Mouse (Mus musculus) kidney, embryonic 14.5 days (tissue): ENCODE results near the gene Lrrc8c. TPM values are rescaled to one million over a fixed set of nuclear protein-coding genes. Genes with fewer than 3 reads are reported as not detected.

Experiments used
- ATAC-seq: fragments of 200-750 bp; cut with Nextera tagmentation; 2 replicates; pipeline ENCODE4 v1.8.0; 2017; ENCODE audit warnings: moderate number of reproducible peaks, mild to moderate bottlenecking, moderate TSS enrichment, moderate library complexity; ENCODE audit not compliant: low FRiP score, low TSS enrichment
- H3K27ac ChIP-seq: fragments of 300-500 bp; sonication (generic); 2 replicates; pipeline ENCODE4 v1.5.1; 2014; ENCODE audit warnings: low read depth, mild to moderate bottlenecking, low read length, moderate library complexity, mixed read lengths
- H3K27me3 ChIP-seq: fragments of 300-500 bp; sonication (generic); 2 replicates; pipeline ENCODE4 v1.6.1; 2014; ENCODE audit warnings: mild to moderate bottlenecking, low read length; ENCODE audit not compliant: control insufficient read depth, insufficient read depth
- H3K36me3 ChIP-seq: fragments of 300-500 bp; sonication (generic); 2 replicates; pipeline ENCODE4 v1.6.1; 2014; ENCODE audit warnings: low read length, mixed read lengths; ENCODE audit not compliant: control insufficient read depth, insufficient read depth
- H3K4me1 ChIP-seq: fragments of 300-500 bp; sonication (generic); 2 replicates; pipeline ENCODE4 v1.6.1; 2014; ENCODE audit warnings: low read length, mixed read lengths; ENCODE audit not compliant: control insufficient read depth, insufficient read depth
- H3K4me2 ChIP-seq: fragments of 300-500 bp; sonication (generic); replicated peaks from 2 replicates; pipeline ENCODE4 v1.6.1; 2014; ENCODE audit warnings: low read depth, mild to moderate bottlenecking, low read length
- H3K4me3 ChIP-seq: fragments of 300-500 bp; sonication (generic); 2 replicates; pipeline ENCODE4 v1.5.1; 2014; ENCODE audit warnings: mild to moderate bottlenecking, low read length
- H3K9ac ChIP-seq: fragments of 300-500 bp; sonication (generic); 2 replicates; pipeline ENCODE4 v1.6.1; 2014; ENCODE audit warnings: low read depth, mild to moderate bottlenecking, low read length, moderate library complexity
- H3K9me3 ChIP-seq: fragments of 300-500 bp; sonication (generic); 2 replicates; pipeline ENCODE4 v1.6.1; 2016; ENCODE audit warnings: low read length; ENCODE audit not compliant: control insufficient read depth
- WGBS: fragments of 180-500 bp; shearing (Covaris S2); extraction: QIAGEN DNeasy Blood & Tissue Kit; methylation state at CpG from one replicate; pipeline ENCODE4 v1.1.7; 2014; 5-methylcytosine and 5-hydroxymethylcytosine counted together
- polyA plus RNA-seq: library from polyadenylated mRNA; unstranded; fragments of >200 nt; fragmentation: Nextera tagmentation; extraction: Ambion mirVana; gene quantifications from 2 replicates; pipeline ENCODE4 v1.2.1, GENCODE M21; 2014

Lrrc8c gene
- polyA plus RNA-seq, 1 experiment from 2014 or later = 13.1 TPM

DNA sequence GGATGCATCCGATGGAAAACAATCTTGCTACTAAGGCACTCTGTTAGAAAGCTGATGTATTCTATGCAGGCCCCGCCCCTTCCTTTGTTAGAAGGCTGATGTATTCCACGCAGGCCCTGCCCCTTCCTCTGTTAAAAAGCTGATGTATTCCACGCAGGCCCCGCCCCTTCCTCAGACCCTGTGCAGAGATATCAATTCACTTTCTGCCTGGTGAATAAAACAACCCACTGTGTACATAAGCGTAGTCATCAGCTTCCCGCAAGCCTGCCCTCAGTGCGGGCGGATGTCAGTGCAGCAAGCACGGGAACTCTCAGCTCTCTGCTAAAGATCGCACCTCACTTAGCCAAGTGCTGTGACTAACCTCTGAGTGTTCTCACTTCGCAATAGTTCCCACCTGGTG lies 90.5 kb downstream of the Lrrc8c start:
- peak; percentile 52 for ATAC-seq
- WGBS = 61% methylated on average over 12 of the region's 12 CpGs
- no peaks in the 10 kb centered on the region for H3K9me3 ChIP-seq
- no peaks in the 10 kb centered on the region for H3K27me3 ChIP-seq
- H3K9ac ChIP-seq = no peak overlapping the region
- H3K36me3 ChIP-seq = peaks cover 11% of the 10 kb centered on the region
- no peak overlapping the region for H3K4me2 ChIP-seq
- peaks cover 6% of the 10 kb centered on the region; the same call in 1 of the 2 replicates for H3K4me1 ChIP-seq
- H3K27ac ChIP-seq = no peak overlapping the region
- H3K4me3 ChIP-seq = no peak overlapping the region

DNA sequence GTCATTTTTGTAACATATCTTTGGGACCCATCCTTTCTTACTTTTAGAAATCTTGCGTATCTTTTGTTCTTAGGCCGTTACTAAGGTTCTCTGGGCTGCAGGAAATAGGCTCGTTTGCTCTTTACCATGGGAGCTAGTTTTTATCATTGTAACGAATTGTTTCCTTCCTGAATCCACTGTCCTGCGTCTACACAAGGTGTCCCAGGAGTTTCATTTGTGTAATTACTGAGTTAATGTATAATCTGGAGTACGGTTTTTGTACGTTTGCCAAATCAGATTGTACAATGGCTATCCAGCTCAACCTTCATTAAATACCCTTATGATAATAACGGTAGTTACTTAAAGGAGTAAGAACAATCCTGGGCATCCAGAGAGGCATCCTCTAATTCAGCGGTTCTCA lies 93.8 kb downstream of the Lrrc8c start:
- no peak for ATAC-seq
- H3K4me3 ChIP-seq = no peak overlapping the region
- no peaks in the 10 kb centered on the region for H3K9me3 ChIP-seq
- H3K9ac ChIP-seq = no peak overlapping the region
- H3K27ac ChIP-seq = no peak overlapping the region
- no peaks in the 10 kb centered on the region for H3K27me3 ChIP-seq
- no peak overlapping the region for H3K4me2 ChIP-seq
- H3K36me3 ChIP-seq = no peaks in the 10 kb centered on the region
- WGBS = 65% methylated on average over 9 of the region's 9 CpGs
- peaks cover 6% of the 10 kb centered on the region; the same call in 1 of the 2 replicates for H3K4me1 ChIP-seq

DNA sequence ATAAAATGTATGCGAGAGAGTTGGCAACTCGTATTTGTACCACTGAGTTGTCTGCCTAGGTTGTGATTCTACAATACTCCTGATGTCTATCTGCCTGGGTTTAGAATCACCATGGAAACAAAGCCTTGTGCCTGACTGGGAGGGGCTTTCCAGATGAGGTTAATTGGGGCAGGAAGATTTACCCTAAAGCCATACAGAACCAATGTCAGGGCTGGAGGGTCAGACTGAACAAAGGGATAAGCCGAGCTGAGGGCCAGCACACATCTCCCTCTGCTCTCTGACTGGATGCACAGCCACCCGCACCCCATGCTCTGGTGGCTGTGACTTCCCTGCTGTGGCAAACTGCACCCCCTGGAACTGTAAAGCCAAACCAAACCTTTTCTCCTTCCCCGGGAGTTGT lies 94.8 kb downstream of the Lrrc8c start:
- Histone ChIP-seq H3K36me3 (no peaks in the 10 kb centered on the region), H3K27ac (no peak overlapping the region), H3K9me3 (no peaks in the 10 kb centered on the region), H3K4me3 (no peak overlapping the region), H3K27me3 (no peaks in the 10 kb centered on the region), H3K9ac (no peak overlapping the region), H3K4me1 (peaks cover 6% of the 10 kb centered on the region; the same call in 1 of the 2 replicates), H3K4me2 (no peak overlapping the region)
- no peak for ATAC-seq
- WGBS = 67% methylated on average over 5 of the region's 5 CpGs

DNA sequence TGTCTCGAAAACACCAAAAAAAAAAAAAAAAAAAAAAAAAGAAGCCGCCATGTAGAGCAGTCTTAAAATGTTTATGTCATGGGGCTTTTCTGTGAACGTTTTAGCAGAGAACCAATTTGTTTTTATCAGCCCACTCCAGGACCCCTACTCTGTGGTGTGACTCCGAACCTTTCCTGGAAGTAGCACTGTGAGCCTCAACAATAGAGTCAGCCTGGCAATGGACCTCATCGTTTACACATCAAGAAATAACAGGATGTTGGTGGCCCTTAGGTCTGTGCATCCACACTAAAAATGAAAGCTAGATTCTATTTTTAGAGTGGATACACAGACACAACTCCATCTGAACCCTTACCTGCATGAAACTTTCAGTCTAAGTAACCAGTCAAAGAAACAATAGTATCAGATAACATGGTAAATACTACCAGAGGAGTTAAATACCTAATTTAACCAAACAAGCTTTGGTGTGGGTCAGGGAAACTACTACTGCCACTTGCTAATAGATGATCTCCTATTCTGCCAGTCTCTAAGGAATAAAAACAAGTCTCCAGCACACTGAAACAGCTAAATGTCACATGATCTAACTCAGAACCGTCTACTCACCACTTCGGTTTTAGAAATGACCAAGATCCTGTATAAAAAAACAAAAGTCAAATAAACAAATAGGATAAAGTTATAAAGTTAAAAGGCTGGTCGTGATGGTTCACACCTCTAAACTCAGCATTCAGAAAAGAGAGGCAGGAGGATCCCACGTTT lies 95.7 kb downstream of the Lrrc8c start:
- H3K9me3 ChIP-seq = no peaks in the 10 kb centered on the region
- no peak for ATAC-seq
- no peaks in the 10 kb centered on the region for H3K36me3 ChIP-seq
- no peak overlapping the region for H3K4me2 ChIP-seq
- no peak overlapping the region for H3K9ac ChIP-seq
- H3K27me3 ChIP-seq = no peaks in the 10 kb centered on the region
- peaks cover 6% of the 10 kb centered on the region; the same call in 1 of the 2 replicates for H3K4me1 ChIP-seq
- 54% methylated on average over 9 of the region's 9 CpGs for WGBS
- no peak overlapping the region for H3K4me3 ChIP-seq
- no peak overlapping the region for H3K27ac ChIP-seq

DNA sequence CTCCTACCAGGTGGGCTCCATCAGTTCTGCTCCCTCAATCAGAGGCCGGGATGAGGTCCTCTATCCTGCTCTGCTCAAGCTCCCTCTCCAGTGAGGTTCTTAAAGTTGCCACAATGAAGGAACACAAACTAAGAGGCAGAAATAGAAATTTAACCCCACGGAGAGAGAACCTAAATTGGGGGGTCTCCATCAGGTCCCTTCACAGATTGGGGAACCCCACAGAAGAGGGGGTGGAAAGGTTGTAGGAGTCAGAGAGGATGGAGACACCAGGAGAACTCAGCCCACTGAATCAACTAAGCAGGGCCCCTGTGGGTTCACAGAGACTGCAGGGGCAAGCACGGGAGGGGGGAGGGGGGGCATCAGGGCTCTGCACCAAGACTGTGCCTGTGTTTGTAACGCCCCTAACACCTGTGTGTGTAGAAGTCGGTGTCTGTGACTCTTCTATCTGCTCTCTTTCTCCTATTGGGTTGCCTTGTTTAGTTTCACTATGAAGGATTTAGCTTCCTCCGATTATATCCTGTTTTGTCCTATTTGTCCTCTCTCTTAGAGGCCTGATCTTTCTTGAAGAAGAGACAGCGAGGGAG lies 96.8 kb downstream of the Lrrc8c start:
- Histone ChIP-seq H3K4me3 (no peak overlapping the region), H3K36me3 (no peaks in the 10 kb centered on the region), H3K27me3 (no peaks in the 10 kb centered on the region), H3K9ac (no peak overlapping the region), H3K4me2 (no peak overlapping the region), H3K9me3 (no peaks in the 10 kb centered on the region), H3K4me1 (peaks cover 6% of the 10 kb centered on the region; the same call in 1 of the 2 replicates), H3K27ac (no peak overlapping the region)
- WGBS = 64% methylated on average over 7 of the region's 7 CpGs
- no peak for ATAC-seq

DNA sequence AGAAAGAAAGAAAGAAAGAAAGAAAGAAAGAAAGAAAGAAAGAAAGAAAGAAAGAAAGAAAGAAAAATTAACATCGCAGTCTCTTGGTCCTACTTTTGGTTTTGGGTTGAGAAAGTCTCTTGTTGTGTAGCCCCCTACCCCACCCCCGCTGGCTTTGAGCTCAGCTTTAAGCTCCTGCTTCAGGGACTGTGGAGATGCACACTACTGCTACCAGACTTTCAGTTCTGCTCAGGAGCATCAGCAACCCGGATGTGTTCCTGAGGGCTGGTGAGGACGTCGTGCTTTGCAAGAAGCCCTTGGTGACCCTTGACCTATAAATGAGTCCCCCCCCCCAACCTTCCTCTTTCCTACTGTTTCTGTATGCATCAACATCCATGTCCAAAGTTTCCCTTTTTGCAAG lies 97.3 kb downstream of the Lrrc8c start:
- 73% methylated on average over 5 of the region's 5 CpGs for WGBS
- Histone ChIP-seq H3K27ac (no peak overlapping the region), H3K9ac (no peak overlapping the region), H3K4me3 (no peak overlapping the region), H3K4me1 (peaks cover 6% of the 10 kb centered on the region; the same call in 1 of the 2 replicates), H3K36me3 (no peaks in the 10 kb centered on the region), H3K27me3 (no peaks in the 10 kb centered on the region), H3K4me2 (no peak overlapping the region), H3K9me3 (no peaks in the 10 kb centered on the region)
- no peak for ATAC-seq

DNA sequence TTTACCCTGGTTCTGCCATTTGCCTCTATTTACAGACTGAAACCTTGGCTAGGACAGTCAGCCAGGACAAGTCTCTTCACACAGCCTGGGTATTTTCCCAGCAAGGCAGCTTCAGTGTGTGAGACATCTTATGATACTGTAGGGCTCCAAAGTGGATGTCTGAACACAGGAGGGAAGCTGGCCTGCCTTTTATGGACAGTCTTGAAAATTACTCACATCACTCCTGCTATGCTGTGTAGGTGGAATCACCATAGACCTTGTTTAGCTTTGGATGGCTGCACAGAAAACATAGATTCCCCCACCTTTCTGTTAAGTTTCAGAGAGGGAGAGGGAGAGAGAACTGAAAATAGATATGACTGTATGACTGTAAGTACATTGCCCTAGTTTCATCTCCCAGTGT lies 99.3 kb downstream of the Lrrc8c start:
- Histone ChIP-seq H3K9me3 (no peaks in the 10 kb centered on the region), H3K36me3 (no peaks in the 10 kb centered on the region), H3K4me1 (peaks cover 6% of the 10 kb centered on the region; the same call in 1 of the 2 replicates), H3K27ac (no peak overlapping the region), H3K4me2 (no peak overlapping the region), H3K27me3 (no peaks in the 10 kb centered on the region), H3K9ac (no peak overlapping the region), H3K4me3 (no peak overlapping the region)
- ATAC-seq = no peak

DNA sequence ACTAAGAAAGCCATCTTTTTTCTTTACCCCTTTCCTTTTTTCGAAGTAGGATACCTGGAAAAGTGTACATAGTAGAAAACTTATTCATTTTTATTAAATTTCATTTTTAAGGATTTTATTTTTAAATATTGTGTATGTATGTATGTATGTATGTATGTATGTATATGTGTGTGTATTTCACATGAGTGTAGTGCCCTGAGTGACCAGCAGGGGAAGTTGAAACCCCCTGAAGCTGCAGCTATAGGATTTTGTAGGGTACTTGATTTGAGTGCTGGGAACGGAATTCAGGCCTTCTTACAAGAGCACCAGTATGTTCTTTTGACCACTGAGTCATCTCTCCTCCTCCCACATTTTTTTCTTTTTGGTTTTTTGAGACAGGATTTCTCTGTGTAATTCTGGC lies 100.5 kb downstream of the Lrrc8c start:
- no peak overlapping the region for H3K4me2 ChIP-seq
- no peak overlapping the region for H3K9ac ChIP-seq
- 87% methylated on average over 2 of the region's 2 CpGs for WGBS
- no peaks in the 10 kb centered on the region for H3K27me3 ChIP-seq
- no peak overlapping the region for H3K27ac ChIP-seq
- no peaks in the 10 kb centered on the region for H3K9me3 ChIP-seq
- no peak for ATAC-seq
- no peaks in the 10 kb centered on the region for H3K4me1 ChIP-seq
- no peak overlapping the region for H3K4me3 ChIP-seq
- H3K36me3 ChIP-seq = no peaks in the 10 kb centered on the region

DNA sequence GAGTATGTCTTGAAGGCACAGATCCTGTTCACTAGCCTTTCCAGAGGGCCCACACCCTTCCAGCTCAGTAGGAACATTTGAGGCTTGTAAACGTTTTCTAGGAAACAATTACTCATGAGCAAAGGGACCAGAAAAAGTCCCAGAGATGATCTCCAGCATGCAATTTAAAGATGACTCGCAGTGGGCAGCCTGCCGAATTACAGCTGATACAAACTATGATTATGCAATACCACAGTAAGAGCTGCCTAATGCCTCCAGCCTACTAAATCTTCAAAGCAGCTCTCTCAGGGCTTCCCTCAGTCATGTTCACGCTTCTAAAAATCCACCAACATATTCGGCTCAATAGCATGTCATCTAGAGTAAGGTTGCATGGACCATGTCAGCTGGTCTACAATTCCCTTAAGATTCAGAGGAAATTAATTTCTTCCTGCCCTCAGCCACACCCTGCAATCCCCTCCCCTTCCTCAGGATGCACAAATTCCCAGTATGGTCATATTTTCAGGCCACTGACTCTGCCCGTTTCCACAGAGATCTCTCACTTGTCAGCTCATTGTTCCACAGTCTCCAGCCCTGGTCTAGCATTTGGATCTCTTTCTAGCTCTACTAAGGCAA lies 101.4 kb downstream of the Lrrc8c start:
- Histone ChIP-seq H3K27ac (peak overlapping the region; percentile 31; the same call in 1 of the 2 replicates), H3K9me3 (no peaks in the 10 kb centered on the region), H3K4me3 (no peak overlapping the region), H3K27me3 (no peaks in the 10 kb centered on the region), H3K4me2 (no peak overlapping the region), H3K36me3 (no peaks in the 10 kb centered on the region), H3K9ac (no peak overlapping the region), H3K4me1 (no peaks in the 10 kb centered on the region; the same call in 1 of the 2 replicates)
- WGBS = 66% methylated on average over 6 of the region's 6 CpGs
- ATAC-seq = no peak
